Mouse (Mus musculus) left cerebral cortex, postnatal 10 days (tissue): ENCODE measurements at regions not wholly inside any gene's neighbourhood (a gene's known extent, or its start where the extent isn't known, plus 50 kb on each side); places are given as distances from the start of the nearest gene placed in this dataset.
A peak's percentile ranks its signal among the peaks of the same experiment; 100 is the strongest.

Experiments
- DNase-seq, 2 experiments: peaks; one replicate each; pipeline ENCODE4 v3.0.0; 2021 to 2022; ENCODE audit warnings: low spot score in 2 of 2, mixed read lengths in 1 of 2; ENCODE audit errors: extremely low spot score in 1 of 2
- intact Hi-C: fragments of 180-260 bp; cut with DNase I; formaldehyde crosslinking; loops from one replicate; pipeline ENCODE4 v1.15.1; 2025

DNA sequence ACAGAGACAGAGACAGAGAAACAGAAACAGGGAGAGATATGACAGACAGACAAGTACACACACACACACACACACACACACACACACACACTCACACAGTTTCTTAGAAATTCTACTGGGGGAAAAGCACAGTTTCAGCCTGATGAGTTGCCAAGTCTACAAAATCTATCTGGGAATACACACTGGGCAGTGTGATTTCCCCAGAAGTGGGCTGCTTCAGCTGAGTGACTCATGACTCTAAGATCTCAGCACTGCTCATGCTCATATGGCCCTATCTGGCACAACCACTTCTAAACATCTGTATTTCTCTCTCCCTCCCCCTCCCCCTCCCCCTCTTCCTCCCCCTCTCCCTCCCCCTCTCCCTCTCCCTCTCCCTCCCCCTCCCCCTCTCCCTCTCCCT lies 204.5 kb upstream of the Foxq1 start:
- intact Hi-C loops, result no loop called here
- DNase-seq, result no peak

DNA sequence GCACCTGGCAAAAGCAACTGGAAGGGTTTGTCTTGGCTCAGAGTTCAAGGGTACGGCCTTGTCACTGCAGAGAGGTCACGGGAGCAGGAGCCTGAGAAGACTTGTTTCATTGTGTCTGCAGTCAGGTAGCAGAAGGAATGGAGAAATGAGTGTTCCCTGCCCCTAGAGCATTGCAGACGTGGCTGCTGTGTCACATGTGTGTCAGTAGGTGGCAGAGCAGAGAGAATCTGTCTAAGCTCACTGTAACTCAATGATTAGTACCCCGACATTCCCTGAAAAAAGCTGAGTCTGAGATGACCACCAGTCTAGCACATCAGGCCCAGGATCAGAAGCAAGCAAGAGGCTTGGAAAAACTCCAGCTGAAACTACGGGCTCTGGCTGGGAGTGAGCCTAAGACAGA lies 203.1 kb upstream of the Foxq1 start:
- no peak for DNase-seq
- intact Hi-C loops, result no loop called here

DNA sequence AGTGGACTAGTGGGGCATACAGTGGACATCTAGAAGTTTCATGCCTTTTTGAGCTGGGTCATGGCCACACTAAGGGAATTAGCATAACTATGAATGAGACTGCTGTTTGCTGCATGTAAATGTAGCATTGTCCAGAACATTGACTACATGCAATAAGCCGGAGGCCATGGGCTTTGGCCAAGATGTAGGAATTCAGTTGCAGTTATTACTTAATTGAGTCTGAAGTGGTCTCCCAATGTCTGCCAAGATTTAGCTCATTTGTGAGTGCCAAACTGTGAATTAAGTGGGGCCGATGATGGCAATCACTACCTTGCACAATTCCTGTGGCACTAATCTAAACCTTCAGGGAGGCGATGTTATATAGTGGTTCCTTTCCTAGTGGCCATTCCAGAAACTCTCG lies 196.6 kb upstream of the Foxq1 start:
- intact Hi-C loops, result no loop called here
- DNase-seq, result no peak

DNA sequence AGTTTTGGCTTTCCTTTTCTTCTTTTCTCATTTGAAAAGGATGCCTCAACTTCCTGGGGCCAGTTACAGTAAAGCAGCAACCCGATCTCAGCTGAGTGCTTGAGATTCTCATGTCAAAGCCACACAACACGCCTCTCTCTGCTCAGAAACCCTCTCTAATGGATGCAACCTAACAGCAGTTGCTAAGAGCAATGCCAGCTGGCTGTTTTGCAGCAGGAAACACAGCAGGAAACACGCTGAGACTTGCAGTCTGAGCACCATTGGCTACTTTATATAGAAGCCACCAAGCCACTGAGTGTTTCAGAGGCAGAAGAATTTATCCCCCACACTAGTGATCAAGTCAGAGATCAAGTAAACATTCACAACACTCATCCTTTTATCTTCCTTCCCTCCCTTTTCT lies 193.5 kb upstream of the Foxq1 start:
- intact Hi-C loops, result no loop called here
- peak; percentile 3 to 54 for DNase-seq

DNA sequence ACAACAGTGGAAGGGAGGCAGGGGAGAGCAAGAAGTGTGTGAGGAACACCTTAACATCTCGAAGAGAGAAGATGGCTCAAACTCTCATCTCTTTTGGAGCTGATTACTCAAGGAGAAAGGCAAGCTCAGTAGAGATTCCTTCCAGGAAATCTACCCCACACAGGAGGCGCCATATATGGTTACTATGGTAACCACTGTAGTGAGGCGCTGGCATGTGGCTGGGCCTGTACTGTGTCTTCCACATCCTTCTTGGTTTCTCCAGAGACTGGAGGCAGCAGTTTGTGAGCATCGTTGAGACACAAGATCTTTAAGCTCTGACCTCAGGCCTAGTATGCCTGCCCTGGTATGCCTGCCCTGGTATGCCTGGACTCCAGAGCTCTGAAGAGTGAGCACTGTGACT lies 191.6 kb upstream of the Foxq1 start:
- DNase-seq, result no peak

DNA sequence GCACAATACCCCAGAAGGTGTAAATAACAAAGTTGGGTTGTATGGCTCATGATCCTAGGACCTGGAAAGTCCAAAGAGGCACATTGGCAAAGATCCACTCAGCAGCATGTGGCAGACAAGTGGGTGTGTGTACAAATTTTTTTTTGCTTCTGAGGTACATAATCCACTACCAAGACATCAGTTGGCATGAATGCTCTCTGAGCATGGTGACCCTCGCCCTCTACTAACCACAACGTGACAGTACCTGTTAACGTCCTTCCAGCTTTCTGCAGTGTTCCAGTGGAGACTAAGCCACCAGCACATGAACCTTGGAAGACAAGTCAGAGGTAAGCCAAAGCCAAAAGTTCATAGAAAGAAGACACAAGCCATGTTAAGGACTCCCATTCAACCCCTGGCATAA lies 188.7 kb upstream of the Foxq1 start:
- no peak for DNase-seq
- intact Hi-C loops, result no loop called here

More for the DNA sequence above, 191.6 kb upstream of the Foxq1 start:
- intact Hi-C loops, result no loop called here

DNA sequence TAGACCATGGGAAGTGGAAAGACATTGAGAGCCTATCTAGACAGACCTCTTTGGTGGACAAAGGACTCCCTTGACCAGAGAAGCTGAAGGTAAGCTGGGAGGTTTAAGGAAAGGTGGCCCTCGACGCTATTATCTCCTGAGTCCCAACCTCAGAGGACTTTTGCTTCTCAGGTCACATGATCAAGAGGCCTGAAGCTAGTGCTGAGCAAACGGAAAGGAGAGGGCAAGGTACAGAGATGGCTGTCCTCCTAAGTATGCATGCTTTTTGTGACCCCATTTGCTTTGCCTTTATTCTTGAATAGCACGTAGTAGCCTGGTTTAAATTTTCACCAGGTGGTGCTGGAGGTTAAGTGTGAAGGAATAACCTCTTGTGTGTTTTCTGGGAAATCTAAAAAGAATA lies 186.8 kb upstream of the Foxq1 start:
- no peak for DNase-seq
- intact Hi-C loops, result no loop called here

DNA sequence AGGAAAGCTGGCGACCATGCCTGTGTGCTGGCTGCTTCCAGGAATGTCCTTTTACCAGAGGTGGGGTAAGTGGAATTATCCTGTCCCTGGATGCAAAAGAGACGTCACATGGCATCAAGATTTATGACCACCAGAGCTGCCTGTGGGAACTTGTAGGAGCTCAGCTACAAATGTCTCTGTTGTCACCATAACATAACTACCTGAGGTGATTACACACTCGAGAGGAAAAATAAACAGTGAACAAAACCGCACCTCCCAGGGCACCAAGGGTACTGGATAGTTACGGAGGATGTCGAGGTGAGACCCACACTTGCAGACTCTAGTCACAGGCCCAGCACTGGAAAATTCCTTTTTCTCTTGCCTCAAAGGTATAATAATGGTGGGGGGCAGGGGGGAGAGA lies 185.1 kb upstream of the Foxq1 start:
- DNase-seq, result no peak
- intact Hi-C loops, result no loop called here

DNA sequence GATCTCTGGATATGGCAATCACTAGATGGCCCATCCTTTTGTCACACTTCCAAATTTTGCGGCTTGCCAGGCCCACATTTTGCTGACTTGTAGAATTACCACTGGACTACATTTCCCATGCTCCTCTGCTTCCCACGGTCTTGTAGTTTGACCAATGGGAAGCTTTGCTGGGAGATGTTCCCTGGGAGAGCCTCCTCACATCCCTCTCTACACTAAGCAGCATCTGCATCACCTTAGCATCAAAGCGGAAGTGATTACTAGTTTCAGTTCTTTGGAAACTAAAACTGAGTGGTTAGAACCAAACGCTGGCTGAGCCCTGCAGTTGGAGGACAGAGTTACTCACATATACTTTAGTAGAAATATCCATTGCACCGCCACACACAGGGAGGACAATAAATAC lies 181.9 kb upstream of the Foxq1 start:
- intact Hi-C loops, result no loop called here
- DNase-seq, result no peak

DNA sequence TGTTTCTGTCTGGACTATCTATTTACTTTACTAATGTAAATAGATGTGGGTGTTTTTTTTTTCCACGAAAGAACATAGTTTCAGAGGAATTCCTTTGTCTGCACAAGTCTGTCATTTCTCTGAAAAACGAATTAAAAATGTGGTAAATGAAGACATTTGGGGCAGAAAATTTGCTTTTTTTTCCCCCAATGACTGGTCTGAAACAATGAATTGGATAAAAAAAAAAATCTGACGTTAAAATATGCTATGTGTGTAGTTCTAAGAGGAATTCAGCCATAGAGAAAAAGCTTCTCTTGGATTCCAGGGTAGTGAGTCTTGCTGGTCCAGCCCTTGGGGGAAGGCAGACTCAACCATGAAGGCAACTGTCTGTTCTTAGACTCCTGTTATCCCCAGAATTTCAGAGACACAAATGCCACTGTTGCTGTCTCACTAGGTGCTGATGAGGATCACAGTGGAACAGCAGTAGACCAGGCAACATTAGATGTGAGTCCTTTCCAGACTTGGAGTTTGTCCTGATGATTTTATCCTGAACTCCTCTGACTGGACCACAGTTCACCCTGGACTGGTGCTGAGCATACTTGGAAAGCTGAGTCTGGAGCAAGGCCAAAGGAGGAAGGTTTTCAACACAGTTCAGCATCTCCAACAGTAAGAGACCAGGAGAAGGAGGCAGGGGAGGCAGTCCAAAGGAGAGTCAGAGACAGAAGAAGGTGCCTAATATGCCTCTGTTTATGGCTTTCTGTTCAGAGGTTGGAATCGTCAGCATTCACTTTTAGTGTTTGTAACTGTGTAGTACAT lies 162.3 kb upstream of the Foxq1 start:
- DNase-seq, result no peak
- intact Hi-C loops, result no loop called here

DNA sequence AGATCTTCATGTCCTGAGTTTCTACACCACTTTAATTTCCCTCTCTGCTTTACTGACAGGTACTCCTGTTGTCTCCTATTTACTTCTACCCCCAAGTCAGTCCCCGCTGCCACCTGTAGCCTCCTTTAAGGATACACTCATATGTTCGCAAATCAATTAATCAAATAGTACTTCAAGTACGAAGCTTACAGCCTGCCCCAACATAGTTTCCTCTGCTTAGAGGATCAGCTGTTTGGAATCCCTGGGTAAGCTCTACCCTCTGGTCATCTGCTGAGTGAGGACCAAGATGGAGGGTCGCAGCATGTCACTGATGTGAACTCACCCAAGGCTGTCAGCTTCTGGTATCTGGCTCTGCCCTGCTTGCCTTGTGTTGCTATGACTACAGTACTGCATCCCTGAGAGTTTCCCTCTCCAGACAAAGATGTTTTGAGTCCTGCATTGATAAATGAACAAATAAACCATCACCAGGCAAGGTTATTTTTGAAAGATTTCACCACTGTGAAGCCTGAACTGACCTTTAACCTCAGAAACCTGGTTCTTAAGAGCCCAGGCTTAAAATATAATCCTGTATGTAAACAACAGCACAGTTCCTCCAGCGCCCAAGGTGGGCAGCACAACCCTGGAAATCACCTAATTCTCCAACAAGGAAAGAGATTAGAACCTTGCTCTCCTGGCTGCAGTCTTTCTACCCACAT lies 159.6 kb upstream of the Foxq1 start:
- intact Hi-C loops, result no loop called here
- DNase-seq, result no peak

DNA sequence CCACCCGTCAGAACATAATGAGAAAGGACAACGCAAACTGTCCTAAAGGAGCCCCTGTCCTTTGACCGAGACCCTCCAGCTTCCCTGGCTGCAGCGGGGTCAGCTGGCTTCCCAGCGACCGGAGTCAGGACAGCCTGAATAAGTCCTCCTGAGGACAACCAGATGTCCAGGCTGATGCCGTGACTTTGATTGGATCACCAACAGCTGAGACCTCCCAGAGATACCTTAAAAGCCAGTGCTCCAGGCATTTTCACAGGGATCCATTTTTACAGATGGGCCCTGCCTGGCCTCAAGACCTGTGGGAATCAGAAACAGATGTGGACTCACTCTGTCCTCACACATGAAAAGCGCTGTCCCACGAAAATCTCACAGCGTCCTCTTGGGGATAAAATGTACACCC lies 158.7 kb upstream of the Foxq1 start:
- intact Hi-C loops, result no loop called here
- DNase-seq, result no peak

DNA sequence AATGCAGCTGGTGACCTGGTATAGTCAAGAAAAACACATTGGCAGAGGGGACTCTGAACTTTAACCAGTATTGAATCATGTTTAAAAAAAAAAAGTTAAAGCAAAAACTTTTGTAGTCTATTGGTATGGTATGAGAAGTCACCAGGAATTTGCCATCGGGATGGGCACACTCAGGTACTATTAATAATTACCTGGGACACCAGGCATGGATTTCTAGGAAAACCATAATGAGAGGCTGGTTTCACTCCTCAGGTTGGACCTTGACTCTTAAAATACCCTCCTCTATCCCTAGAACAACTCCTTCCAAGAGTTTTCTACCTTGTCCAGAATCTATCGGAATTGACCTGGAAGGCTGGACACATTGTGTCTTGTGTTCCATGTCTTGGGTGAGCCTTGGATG lies 155.5 kb upstream of the Foxq1 start:
- DNase-seq, result no peak
- intact Hi-C loops, result no loop called here

DNA sequence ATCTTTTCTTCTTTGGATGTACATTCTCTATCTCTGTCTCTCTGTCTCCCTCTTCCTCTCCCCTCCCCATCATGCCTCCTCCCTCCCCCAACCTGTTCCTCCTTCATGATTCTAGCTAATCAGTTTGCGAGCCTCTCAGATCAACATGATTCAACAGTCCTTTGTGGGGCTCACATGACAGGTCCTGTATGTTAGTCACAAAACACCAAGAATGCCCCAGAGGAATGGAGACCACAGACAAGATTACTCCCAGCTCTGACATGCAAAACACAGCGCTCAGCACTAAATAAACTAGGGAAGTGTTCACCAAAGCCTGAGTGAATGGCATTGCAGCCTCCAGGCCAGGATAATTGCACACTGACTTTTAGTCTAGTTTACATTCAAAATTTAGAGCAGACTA lies 150.6 kb upstream of the Foxq1 start:
- intact Hi-C loops, result no loop called here
- DNase-seq, result no peak

DNA sequence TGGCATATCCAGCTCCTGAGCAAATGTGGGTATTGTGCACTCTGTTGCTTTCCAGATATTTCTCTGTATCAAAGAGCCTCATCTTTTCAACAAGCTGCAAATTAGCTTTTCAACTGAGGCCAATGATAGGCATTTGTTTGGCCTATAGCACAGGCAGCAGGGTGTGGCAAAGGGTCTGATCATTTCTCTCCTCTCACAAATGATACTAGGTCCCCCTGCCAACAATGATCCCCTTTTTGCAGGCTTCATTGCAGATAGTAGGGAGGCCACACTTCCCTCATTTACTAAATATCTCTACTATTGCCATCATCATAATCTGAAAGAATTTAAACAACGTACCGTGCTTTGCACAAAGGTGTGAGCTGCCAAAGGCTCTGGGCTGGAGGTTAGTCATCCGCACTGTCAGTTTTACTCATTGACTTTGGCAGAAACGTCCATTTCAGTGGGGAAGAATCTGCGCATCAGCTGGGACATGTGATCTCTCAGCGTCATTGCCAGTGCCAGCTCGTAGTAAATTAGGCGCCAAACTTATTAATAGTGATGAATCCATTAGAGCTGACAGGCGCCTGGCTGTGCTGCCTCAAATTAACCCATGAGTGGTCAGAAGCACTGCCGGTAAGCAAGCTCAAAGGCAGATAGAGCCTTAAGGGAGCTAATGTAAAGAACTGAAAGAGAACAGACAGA lies 147.4 kb upstream of the Foxq1 start:
- peak in 1 of 2 experiments; percentile 11 for DNase-seq
- intact Hi-C loops, result no loop called here

DNA sequence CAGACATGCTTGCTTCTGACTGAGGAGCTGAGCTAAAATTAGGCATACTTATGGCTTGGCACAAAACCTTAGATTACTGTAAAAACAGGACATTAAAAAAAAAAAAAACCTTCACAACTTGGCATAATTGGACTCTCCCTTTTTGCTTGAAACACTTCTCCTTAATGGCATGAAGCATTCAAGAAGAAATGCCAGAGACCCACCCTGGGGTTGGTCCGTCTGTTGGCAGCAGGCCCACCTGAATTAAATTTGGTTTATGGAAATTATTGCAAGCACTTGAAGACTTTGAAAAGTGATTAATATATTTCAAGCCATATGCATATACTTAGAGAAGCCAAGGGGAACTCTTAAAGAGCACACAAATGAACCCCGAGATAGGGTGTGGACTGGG lies 146.8 kb upstream of the Foxq1 start:
- intact Hi-C loops, result no loop called here

DNA sequence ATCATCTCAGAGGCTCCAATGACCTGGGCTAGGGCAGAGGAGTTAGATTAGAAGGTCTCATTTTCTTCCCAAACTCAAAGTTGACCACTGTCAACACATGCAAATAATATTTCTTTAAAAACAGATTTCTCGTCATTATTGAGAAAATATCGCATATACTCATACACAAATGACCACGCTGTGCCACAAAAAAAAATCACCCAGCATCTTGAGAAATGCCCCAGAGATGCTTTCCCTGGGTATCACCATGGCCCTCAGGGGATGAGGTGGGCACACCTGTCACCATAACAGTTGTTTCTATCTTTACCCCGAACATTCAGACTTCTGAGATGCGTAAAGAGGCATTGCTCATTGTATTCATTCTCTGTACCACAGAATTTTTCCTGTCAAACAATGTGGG lies 134.4 kb upstream of the Foxq1 start:
- intact Hi-C loops, result no loop called here
- no peak for DNase-seq

More for the DNA sequence above, 146.8 kb upstream of the Foxq1 start:
- no peak for DNase-seq

DNA sequence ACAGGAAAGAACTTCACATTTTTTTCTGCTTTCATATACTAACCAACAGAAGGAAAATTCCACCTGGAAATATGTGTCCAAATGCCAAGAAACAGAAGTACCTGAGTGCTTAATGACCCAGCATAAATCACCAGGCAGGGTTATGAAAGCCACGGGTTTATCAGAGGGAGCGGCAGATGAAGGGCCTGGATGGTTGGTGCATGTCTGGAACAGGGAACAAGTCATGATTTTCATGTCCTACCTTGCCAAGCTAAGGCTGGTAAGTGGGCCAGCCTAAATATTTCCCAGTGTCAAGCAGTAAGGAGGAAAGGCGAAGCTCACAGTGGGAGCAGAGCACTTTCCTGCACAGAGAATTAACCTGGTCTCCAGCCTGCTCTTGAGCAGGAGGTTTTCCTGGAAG lies 132.3 kb upstream of the Foxq1 start:
- no peak for DNase-seq
- intact Hi-C loops, result no loop called here

DNA sequence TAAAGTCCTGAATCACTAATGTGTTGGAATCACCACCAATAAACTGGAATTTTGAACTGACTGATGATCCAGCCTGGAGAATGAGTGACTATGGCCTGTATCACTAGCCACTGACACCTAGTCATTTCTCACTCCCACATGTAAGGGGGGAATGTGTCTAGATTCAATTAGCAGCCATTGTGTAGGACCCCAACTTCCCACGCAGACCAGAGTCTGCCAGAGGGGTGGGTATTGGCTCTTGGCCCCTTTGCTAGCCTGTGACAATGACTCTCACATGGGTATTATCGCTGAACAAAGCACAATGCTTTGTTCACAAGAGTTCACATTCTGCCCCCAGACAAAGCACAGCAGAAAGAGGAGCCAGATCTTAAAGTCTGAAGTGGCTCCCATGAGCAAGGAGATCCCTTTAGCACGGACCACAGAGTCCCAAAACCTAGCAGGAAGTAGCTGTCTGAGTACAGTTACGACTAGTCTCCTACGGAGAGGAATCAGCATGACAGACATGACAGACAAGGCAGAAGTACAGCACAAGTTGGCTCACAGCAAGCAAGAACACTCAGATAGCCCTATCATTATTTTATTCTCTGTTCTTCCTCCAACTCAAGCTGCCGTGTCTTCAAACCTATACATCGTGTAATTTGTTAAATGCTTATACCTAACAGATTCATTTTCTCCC lies 130.0 kb upstream of the Foxq1 start:
- no peak for DNase-seq
- intact Hi-C loops, result no loop called here

DNA sequence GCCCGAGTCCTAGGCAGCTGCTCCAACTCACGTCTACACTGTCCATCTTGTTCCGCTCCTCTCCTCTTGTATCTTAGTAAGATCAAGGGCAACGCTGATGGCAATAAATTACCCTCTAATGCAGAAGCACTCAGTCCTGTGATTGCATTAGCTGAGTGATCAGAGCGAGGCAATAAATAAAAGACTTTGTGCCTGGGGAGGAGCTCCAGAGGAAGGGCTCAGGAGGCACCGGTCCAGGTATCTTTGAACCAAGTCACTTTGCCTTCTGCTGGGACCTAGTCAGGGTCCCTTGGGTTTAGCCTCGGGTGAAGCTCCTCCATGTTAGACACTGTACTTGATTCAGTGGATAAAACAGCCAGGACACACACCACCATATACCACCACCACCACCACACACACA lies 119.5 kb upstream of the Foxq1 start:
- intact Hi-C loops, result no loop called here

More for the DNA sequence above, 119.5 kb upstream of the Foxq1 start:
- no peak for DNase-seq
